Mouse (Mus musculus): ENCODE measurements around the gene Rnf166. TPM values are rescaled to one million over a fixed set of nuclear protein-coding genes. Genes with fewer than 3 reads are reported as not detected.

The Rnf166 gene
- polyA plus RNA-seq, 1 experiment from 2014 or later, result 34.9 TPM

DNA sequence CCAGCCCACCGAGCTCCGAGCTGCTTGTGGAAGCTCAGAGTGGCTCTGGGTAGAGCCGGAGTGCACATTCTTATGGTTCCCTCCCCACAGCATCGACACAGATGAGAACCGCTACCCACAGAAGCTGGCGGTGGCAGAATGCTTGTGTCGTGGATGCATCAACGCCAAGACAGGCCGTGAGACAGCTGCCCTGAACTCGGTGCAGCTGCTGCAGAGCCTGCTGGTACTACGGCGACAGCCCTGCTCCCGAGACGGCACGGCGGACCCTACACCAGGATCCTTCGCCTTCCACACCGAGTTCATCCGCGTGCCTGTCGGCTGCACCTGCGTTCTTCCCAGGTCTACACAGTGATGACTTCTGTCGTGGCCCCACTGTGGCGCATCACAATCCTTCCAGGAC lies 52.6 kb downstream of the Rnf166 start:
- 89% methylated on average over 24 of the region's 24 CpGs for WGBS
- H3K4me3 ChIP-seq (replicated peaks), result no peak overlapping the region
- no peak for ATAC-seq (ENCODE audit: low FRiP score)

DNA sequence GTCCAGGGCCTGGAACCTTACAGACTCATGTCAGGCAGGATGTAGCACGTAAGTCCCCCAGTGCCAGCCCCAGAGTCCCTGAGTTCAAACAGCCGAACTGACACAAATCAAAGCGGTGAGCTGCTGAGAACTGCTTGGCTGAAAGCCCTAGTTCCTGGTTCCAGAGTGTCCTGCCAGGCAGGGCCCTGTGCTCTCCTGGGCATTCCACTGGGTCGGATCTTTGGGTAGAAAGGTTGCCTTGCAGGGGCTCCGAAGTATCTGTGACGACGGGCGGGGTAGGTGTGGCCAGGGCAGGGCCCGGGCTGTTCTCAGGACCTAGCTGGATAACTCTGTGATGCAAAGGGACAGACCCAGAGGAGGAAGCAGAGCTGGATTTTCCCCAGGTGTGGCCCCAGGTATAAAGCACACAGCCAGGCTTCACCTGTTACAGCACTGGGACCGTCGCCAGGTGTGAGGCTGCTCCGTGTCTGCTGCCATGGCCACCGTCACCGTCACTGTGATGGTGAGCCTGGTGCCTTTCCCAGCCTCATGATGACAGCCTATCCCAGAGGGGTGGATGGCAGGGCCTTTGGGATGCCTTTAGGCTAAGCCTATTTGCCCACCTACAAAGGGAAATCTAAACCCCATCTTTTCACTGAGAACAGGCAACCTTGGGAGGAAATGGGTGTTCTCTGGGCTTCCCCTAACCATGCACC lies 54.3 kb downstream of the Rnf166 start, which contains the start of gene Il17c:
Il17c (plus strand) TSS at position 645 of the 695 bp plus-strand sequence.
- no peaks in the 10 kb centered on the region for H3K27me3 ChIP-seq (replicated peaks)
- no peaks in the 10 kb centered on the region for H3K4me1 ChIP-seq
- no peak within 1 kb of the TSS for H3K4me3 ChIP-seq (replicated peaks)
- H3K9ac ChIP-seq (replicated peaks), result no peak within 1 kb of the TSS
- no peak within 1 kb of the TSS for H3K4me2 ChIP-seq
- no peak within 1 kb of the TSS for H3K27ac ChIP-seq (replicated peaks)
- ATAC-seq (ENCODE audit: low FRiP score), result no peak
- WGBS, result 87% methylated on average over 14 of the region's 14 CpGs
- H3K9me3 ChIP-seq (replicated peaks), result no peaks in the 10 kb centered on the region
- peaks cover 21% of the 10 kb centered on the region for H3K36me3 ChIP-seq

More for the DNA sequence above, 52.6 kb downstream of the Rnf166 start:
- Histone ChIP-seq H3K27me3 (replicated peaks) (no peaks in the 10 kb centered on the region), H3K36me3 (0 out of 2 replicates have a peak, but pooled peaks cover 7% of the 10 kb centered on the region), H3K9ac (replicated peaks) (no peak overlapping the region), H3K9me3 (replicated peaks) (no peaks in the 10 kb centered on the region), H3K27ac (replicated peaks) (no peak overlapping the region), H3K4me2 (no peak overlapping the region), H3K4me1 (no peaks in the 10 kb centered on the region)

DNA sequence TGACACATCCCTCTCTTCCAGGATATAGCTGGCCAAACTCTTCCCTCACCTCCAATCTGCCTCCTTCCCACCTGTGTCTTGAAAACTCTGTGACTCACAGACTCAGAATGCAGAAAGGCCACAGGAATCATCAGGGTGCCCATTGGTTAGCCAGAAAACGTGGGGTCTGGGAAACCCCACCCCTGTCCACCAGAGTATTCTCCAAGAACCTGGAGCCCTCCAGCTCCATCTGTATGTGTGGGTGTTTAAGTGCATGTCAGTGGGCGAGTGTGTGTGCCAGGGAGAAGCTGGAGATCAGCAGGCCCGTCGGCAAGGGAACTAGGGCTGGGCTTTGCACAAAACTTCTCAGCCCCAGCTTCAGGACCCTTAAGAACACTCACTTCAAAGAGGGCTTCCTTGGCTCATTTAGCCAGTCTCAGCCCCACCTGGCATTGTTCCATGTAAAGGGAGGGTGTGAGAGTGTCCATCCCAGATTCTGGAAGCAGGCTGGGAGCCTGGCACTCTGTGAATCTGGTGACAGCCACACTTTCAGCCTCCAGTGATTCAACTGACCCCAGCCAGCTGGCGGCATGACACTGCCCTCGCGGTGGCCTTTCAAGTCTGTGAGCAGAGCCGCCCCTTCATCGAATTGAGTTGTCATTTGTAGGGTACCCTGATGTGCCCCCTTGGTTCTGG lies 55.8 kb downstream of the Rnf166 start:
- no peak for ATAC-seq (ENCODE audit: low FRiP score)
- H3K27ac ChIP-seq (replicated peaks), result no peak overlapping the region
- H3K4me3 ChIP-seq (replicated peaks), result no peak overlapping the region
- H3K36me3 ChIP-seq, result peaks cover 36% of the 10 kb centered on the region
- no peaks in the 10 kb centered on the region for H3K9me3 ChIP-seq (replicated peaks)
- H3K27me3 ChIP-seq (replicated peaks), result no peaks in the 10 kb centered on the region
- no peak overlapping the region for H3K9ac ChIP-seq (replicated peaks)
- WGBS, result 65% methylated on average over 9 of the region's 9 CpGs
- no peaks in the 10 kb centered on the region for H3K4me1 ChIP-seq
- H3K4me2 ChIP-seq, result no peak overlapping the region

Small RNAs within 50 kb of the gene (microRNA-seq; reads per million reads assigned to microRNA genes)
- not detected for gene Gm24366

Other genes with a start within 250 kb of the Rnf166 start
- gene Zfpm1, start 193.9 kb downstream of the Rnf166 start, polyA plus RNA-seq (2015; fragmentation: Nextera tagmentation; extraction: Ambion mirVana), result 1.00 and 1.4 TPM in 2 replicates
- gene Trhr2, start 115.3 kb downstream of the Rnf166 start, polyA plus RNA-seq (2015; fragmentation: Nextera tagmentation; extraction: Ambion mirVana), result 0.12 TPM in 1 of 2 replicates, not detected in the other
- gene Zc3h18, start 99.5 kb downstream of the Rnf166 start, polyA plus RNA-seq (2015; fragmentation: Nextera tagmentation; extraction: Ambion mirVana), result 30.6 and 35.3 TPM in 2 replicates
- gene Il17c, start 54.0 kb downstream of the Rnf166 start, polyA plus RNA-seq (2015; fragmentation: Nextera tagmentation; extraction: Ambion mirVana), result not detected in 2 replicates
- gene Cyba, start 43.1 kb downstream of the Rnf166 start, polyA plus RNA-seq (2015; fragmentation: Nextera tagmentation; extraction: Ambion mirVana), result 46.0 and 94.9 TPM in 2 replicates
- gene Mvd, start 32.6 kb downstream of the Rnf166 start, polyA plus RNA-seq (2015; fragmentation: Nextera tagmentation; extraction: Ambion mirVana), result 65.9 and 73.2 TPM in 2 replicates
- 0.12 and 1.1 TPM in 2 replicates for gene Snai3, start 15.3 kb downstream of the Rnf166 start, polyA plus RNA-seq (2015; fragmentation: Nextera tagmentation; extraction: Ambion mirVana)
- gene Ctu2, start 79 bp upstream of the Rnf166 start, polyA plus RNA-seq (2015; fragmentation: Nextera tagmentation; extraction: Ambion mirVana), result 66.2 and 80.2 TPM in 2 replicates
- 2.1 and 5.1 TPM in 2 replicates for gene Piezo1, start 75.3 kb upstream of the Rnf166 start, polyA plus RNA-seq (2015; fragmentation: Nextera tagmentation; extraction: Ambion mirVana)
- gene Cdt1, start 92.0 kb upstream of the Rnf166 start, polyA plus RNA-seq (2015; fragmentation: Nextera tagmentation; extraction: Ambion mirVana), result 6.8 and 15.4 TPM in 2 replicates
- 189 and 207 TPM in 2 replicates for gene Aprt, start 100.8 kb upstream of the Rnf166 start, polyA plus RNA-seq (2015; fragmentation: Nextera tagmentation; extraction: Ambion mirVana)
- 6.7 and 9.5 TPM in 2 replicates for gene Galns, start 135.4 kb upstream of the Rnf166 start, polyA plus RNA-seq (2015; fragmentation: Nextera tagmentation; extraction: Ambion mirVana)
- gene Trappc2l, start 135.6 kb upstream of the Rnf166 start, polyA plus RNA-seq (2015; fragmentation: Nextera tagmentation; extraction: Ambion mirVana), result 103 and 113 TPM in 2 replicates
- 0.14 TPM in 1 of 2 replicates, not detected in the other for gene Pabpn1l, start 146.7 kb upstream of the Rnf166 start, polyA plus RNA-seq (2015; fragmentation: Nextera tagmentation; extraction: Ambion mirVana)
- gene Cbfa2t3, start 223.0 kb upstream of the Rnf166 start, polyA plus RNA-seq (2015; fragmentation: Nextera tagmentation; extraction: Ambion mirVana), result 14.4 and 16.8 TPM in 2 replicates